Mouse (Mus musculus) lung, embryonic 15.5 days (tissue): ENCODE data around the gene Prmt7. TPM values are rescaled to one million over a fixed set of nuclear protein-coding genes. Genes with fewer than 3 reads are reported as not detected.

ENCODE experiments used
- ATAC-seq: fragments of 200-750 bp; cut with Nextera tagmentation; 2 replicates; pipeline ENCODE4 v1.8.0; 2017; ENCODE audit warnings: moderate number of reproducible peaks, borderline replicate concordance; ENCODE audit not compliant: low FRiP score, low TSS enrichment; ENCODE audit errors: extremely low read depth
- H3K27ac ChIP-seq: fragments of 300-500 bp; sonication (generic); 2 replicates; pipeline ENCODE4 v1.5.1; 2015; ENCODE audit warnings: moderate library complexity, mild to moderate bottlenecking, inconsistent platforms
- H3K27me3 ChIP-seq: fragments of 300-500 bp; sonication (generic); 2 replicates; pipeline ENCODE4 v1.6.1; 2015; ENCODE audit warnings: inconsistent platforms
- H3K36me3 ChIP-seq: fragments of 300-500 bp; sonication (generic); 2 replicates; pipeline ENCODE4 v1.6.1; 2015; ENCODE audit warnings: inconsistent platforms
- H3K4me1 ChIP-seq: fragments of 300-500 bp; sonication (generic); 2 replicates; pipeline ENCODE4 v1.6.1; 2015; ENCODE audit warnings: inconsistent platforms
- H3K4me2 ChIP-seq: fragments of 300-500 bp; sonication (generic); 2 replicates; pipeline ENCODE4 v1.6.1; 2015; ENCODE audit warnings: inconsistent platforms, mild to moderate bottlenecking, moderate library complexity
- H3K4me3 ChIP-seq: fragments of 300-500 bp; sonication (generic); 2 replicates; pipeline ENCODE4 v1.5.1; 2015; ENCODE audit warnings: mild to moderate bottlenecking, inconsistent platforms
- H3K9ac ChIP-seq: fragments of 300-500 bp; sonication (generic); 2 replicates; pipeline ENCODE4 v1.6.1; 2015; ENCODE audit warnings: inconsistent platforms
- H3K9me3 ChIP-seq: fragments of 300-500 bp; sonication (generic); 2 replicates; pipeline ENCODE4 v1.6.1; 2016; ENCODE audit warnings: inconsistent platforms
- WGBS: fragments of 180-500 bp; shearing (Covaris S2); methylation state at CpG from one replicate; pipeline ENCODE4 v1.1.7; 2015; 5-methylcytosine and 5-hydroxymethylcytosine counted together
- polyA plus RNA-seq: library from polyadenylated mRNA; unstranded; fragments of >200 nt; fragmentation: Nextera tagmentation; extraction: Ambion mirVana; gene quantifications from 2 replicates; pipeline ENCODE4 v1.2.1, GENCODE M21; 2015

Gene Prmt7
- polyA plus RNA-seq, 1 experiment from 2014 or later, result 46.5 TPM

GRCm38 (mm10) chr8:106232751-106233150, 22.0 kb downstream of the Prmt7 start:
- H3K36me3 ChIP-seq, result peaks cover 38% of the 10 kb centered on the region
- no peak for ATAC-seq
- H3K4me1 ChIP-seq, result no peaks in the 10 kb centered on the region
- no peaks in the 10 kb centered on the region for H3K9me3 ChIP-seq
- 64% methylated on average over 3 of the region's 3 CpGs for WGBS
- H3K27ac ChIP-seq, result no peak overlapping the region
- H3K9ac ChIP-seq, result no peak overlapping the region
- H3K4me3 ChIP-seq, result no peak overlapping the region
- H3K27me3 ChIP-seq, result no peaks in the 10 kb centered on the region
- no peak overlapping the region for H3K4me2 ChIP-seq

DNA sequence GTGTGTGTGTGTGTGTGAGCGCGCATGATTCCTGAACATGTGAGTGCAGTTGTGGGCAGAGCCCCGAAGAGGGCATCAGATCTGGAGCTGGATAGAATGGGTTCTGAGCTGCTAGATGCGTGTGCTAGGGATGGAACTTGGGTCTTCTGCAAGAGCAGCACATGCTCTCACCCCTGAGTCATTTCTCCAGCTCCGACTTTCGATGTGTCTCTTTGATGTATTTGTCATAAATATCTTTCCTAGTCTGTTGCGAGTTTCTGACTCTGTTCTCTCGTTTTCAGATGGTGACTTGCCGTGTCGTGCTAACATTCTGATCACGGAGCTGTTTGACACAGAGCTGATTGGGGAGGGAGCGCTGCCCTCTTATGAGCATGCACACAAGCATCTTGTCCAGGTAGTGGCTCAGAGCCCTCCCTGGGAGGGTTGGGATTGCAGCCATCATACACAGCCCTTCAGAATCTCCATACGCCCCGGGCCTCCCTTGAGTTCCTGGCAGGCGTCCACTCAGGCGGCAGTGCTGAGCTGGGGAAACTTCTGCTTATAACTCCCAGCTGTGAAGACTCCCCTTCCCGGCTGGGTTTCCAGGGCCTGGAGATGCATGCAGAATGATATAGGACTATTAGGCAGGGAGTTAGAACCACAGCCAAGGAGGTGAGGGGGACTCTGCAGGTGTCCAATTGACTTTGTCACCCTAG, 24.0 kb downstream of the Prmt7 start:
- peaks cover 28% of the 10 kb centered on the region for H3K36me3 ChIP-seq
- H3K4me2 ChIP-seq, result no peak overlapping the region
- no peak for ATAC-seq
- H3K9me3 ChIP-seq, result no peaks in the 10 kb centered on the region
- no peak overlapping the region for H3K9ac ChIP-seq
- WGBS, result 82% methylated on average over 17 of the region's 17 CpGs
- H3K4me1 ChIP-seq, result no peaks in the 10 kb centered on the region
- H3K4me3 ChIP-seq, result no peak overlapping the region
- no peaks in the 10 kb centered on the region for H3K27me3 ChIP-seq
- no peak overlapping the region for H3K27ac ChIP-seq

DNA sequence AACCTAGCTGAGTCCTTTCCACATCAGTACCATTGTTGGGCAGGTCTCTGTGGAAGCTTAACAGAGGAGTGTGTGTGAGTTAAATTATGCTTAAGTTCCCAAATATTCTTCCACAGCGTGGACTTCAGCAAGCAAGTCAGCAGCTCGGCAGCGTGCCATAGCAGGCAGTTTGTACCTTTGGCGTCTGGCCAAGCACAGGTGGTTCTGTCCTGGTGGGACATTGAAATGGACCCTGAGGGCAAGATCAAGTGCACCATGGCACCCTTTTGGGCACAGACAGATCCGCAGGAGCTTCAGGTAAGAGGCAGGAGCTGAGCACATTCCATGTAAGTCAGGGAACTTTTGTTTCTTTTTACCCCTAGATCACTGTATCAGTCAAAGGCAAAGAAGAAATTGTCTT, 26.4 kb downstream of the Prmt7 start:
- Histone ChIP-seq H3K9ac (no peak overlapping the region), H3K27ac (no peak overlapping the region), H3K4me2 (no peak overlapping the region), H3K4me3 (no peak overlapping the region), H3K9me3 (no peaks in the 10 kb centered on the region), H3K4me1 (no peaks in the 10 kb centered on the region), H3K27me3 (no peaks in the 10 kb centered on the region), H3K36me3 (peaks cover 25% of the 10 kb centered on the region)
- no peak for ATAC-seq
- WGBS, result 85% methylated on average over 5 of the region's 5 CpGs

- ATAC-seq, result no peak
- Histone ChIP-seq H3K9ac (no peak overlapping the region), H3K4me1 (no peaks in the 10 kb centered on the region), H3K4me3 (no peak overlapping the region), H3K9me3 (no peaks in the 10 kb centered on the region), H3K4me2 (no peak overlapping the region), H3K27ac (no peak overlapping the region), H3K27me3 (no peaks in the 10 kb centered on the region), H3K36me3 (peaks cover 57% of the 10 kb centered on the region)
- WGBS, result 57% methylated on average over 4 of the region's 4 CpGs
These were observed 39.5 kb downstream of the Prmt7 start for GRCm38 (mm10) chr8:106250186-106250585.

- Histone ChIP-seq H3K4me2 (no peak overlapping the region), H3K36me3 (peaks cover 3% of the 10 kb centered on the region; the same call in 1 of the 2 replicates), H3K4me1 (no peaks in the 10 kb centered on the region), H3K27ac (no peak overlapping the region), H3K9me3 (no peaks in the 10 kb centered on the region), H3K9ac (no peak overlapping the region), H3K27me3 (no peaks in the 10 kb centered on the region), H3K4me3 (no peak overlapping the region)
- ATAC-seq, result no peak
- WGBS, result 38% methylated on average over 1 of the region's 1 CpGs
These were observed 47.4 kb downstream of the Prmt7 start for GRCm38 (mm10) chr8:106258169-106258568.

DNA sequence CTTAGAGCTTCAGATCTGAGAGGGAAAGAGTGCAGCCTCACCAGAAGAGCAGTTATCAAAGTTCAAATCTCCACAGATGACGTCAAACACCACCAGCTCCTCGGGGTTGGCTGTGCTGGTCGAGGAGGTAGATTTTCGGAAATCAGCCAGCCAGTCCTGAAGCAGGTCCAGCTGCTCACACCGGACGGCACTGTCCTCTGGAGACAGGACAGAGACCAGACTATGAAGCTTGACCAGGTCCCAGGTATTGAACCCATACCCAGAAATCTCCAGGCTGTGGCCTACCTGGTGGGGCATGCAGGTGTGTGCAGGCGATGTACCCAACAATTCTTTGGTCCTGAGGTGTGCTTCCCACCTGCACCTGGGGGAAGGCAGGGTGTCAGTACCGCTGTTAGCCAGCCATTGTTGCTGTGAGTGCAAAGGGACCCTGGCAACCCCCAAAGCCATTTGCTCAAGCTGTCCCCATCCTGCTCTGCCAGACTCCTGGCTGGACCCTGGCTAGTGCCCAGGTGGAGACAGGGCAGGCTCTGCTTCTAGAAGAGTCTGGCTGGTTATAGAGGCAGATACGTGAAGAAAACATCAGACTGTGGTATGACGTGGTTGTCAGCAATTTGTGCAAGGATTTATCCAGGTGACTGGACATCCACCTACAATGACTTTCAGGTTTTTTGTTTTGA, 49.0 kb downstream of the Prmt7 start:
- Histone ChIP-seq H3K27ac (no peak overlapping the region), H3K36me3 (no peaks in the 10 kb centered on the region), H3K4me2 (no peak overlapping the region), H3K9ac (no peak overlapping the region), H3K4me3 (no peak overlapping the region), H3K27me3 (no peaks in the 10 kb centered on the region), H3K9me3 (no peaks in the 10 kb centered on the region), H3K4me1 (no peaks in the 10 kb centered on the region)
- WGBS, result 85% methylated on average over 10 of the region's 10 CpGs
- no peak for ATAC-seq

DNA sequence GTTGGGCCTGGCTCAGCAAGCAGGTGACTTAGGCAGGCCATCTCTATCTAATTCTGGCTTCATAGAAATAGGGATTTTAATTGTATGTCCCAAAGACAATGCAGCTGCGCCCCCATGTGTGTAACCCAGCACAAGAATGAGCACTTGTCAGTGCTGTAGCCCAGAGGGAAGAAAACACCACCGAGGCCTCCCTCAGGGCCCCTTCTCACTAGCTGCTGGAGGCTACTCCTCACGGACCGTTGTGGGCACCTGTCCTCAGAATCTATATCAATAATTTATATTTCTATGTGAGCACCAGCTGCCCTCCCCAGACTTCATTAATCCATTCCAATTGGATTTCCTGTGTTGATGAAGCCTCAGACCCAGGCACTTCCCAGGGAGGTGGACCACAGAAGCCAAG, 50.2 kb downstream of the Prmt7 start:
- no peak for ATAC-seq
- WGBS, result 85% methylated on average over 4 of the region's 4 CpGs
- H3K4me3 ChIP-seq, result no peak overlapping the region

GRCm38 (mm10) chr8:106262343-106262742, 51.6 kb downstream of the Prmt7 start:
- no peaks in the 10 kb centered on the region for H3K36me3 ChIP-seq
- peak; percentile 27; the same call in 1 of the 2 replicates for ATAC-seq
- H3K9ac ChIP-seq, result no peak overlapping the region
- H3K27ac ChIP-seq, result no peak overlapping the region
- H3K4me2 ChIP-seq, result no peak overlapping the region
- H3K4me3 ChIP-seq, result no peak overlapping the region
- WGBS, result 34% methylated on average over 5 of the region's 5 CpGs
- H3K9me3 ChIP-seq, result no peaks in the 10 kb centered on the region
- H3K4me1 ChIP-seq, result no peaks in the 10 kb centered on the region
- no peaks in the 10 kb centered on the region for H3K27me3 ChIP-seq

More for the DNA sequence above, 50.2 kb downstream of the Prmt7 start:
- Histone ChIP-seq H3K9me3 (no peaks in the 10 kb centered on the region), H3K27me3 (no peaks in the 10 kb centered on the region), H3K27ac (no peak overlapping the region), H3K4me2 (no peak overlapping the region), H3K36me3 (no peaks in the 10 kb centered on the region), H3K4me1 (no peaks in the 10 kb centered on the region), H3K9ac (no peak overlapping the region)

GRCm38 (mm10) chr8:106263928-106264327, 53.2 kb downstream of the Prmt7 start:
- no peaks in the 10 kb centered on the region for H3K36me3 ChIP-seq
- no peak for ATAC-seq

GRCm38 (mm10) chr8:106265398-106265797, 54.7 kb downstream of the Prmt7 start:
- Histone ChIP-seq H3K4me1 (0 out of 2 replicates have a peak, but pooled peaks cover 8% of the 10 kb centered on the region), H3K4me3 (no peak overlapping the region), H3K4me2 (no peak overlapping the region), H3K27ac (no peak overlapping the region), H3K9ac (no peak overlapping the region), H3K27me3 (no peaks in the 10 kb centered on the region), H3K9me3 (no peaks in the 10 kb centered on the region), H3K36me3 (no peaks in the 10 kb centered on the region)
- 80% methylated on average over 17 of the region's 17 CpGs for WGBS
- ATAC-seq, result no peak

More at GRCm38 (mm10) chr8:106263928-106264327, 53.2 kb downstream of the Prmt7 start:
- WGBS, result 91% methylated on average over 4 of the region's 4 CpGs
- H3K4me1 ChIP-seq, result 0 out of 2 replicates have a peak, but pooled peaks cover 5% of the 10 kb centered on the region
- H3K4me3 ChIP-seq, result no peak overlapping the region
- H3K4me2 ChIP-seq, result no peak overlapping the region
- H3K9ac ChIP-seq, result no peak overlapping the region
- H3K27ac ChIP-seq, result no peak overlapping the region
- no peaks in the 10 kb centered on the region for H3K27me3 ChIP-seq
- no peaks in the 10 kb centered on the region for H3K9me3 ChIP-seq

GRCm38 (mm10) chr8:106268710-106269346, 58.1 kb downstream of the Prmt7 start:
- WGBS, result 45% methylated on average over 5 of the region's 5 CpGs
- Histone ChIP-seq H3K27me3 (no peaks in the 10 kb centered on the region), H3K4me3 (no peak overlapping the region), H3K27ac (no peak overlapping the region), H3K9me3 (no peaks in the 10 kb centered on the region), H3K4me1 (0 out of 2 replicates have a peak, but pooled peaks cover 8% of the 10 kb centered on the region), H3K9ac (no peak overlapping the region), H3K4me2 (no peak overlapping the region), H3K36me3 (no peaks in the 10 kb centered on the region)
- no peak for ATAC-seq

GRCm38 (mm10) chr8:106270804-106271203, 60.1 kb downstream of the Prmt7 start:
- Histone ChIP-seq H3K4me2 (no peak overlapping the region), H3K36me3 (no peaks in the 10 kb centered on the region)

More at GRCm38 (mm10) chr8:106270804-106271203, 60.1 kb downstream of the Prmt7 start:
- no peak overlapping the region for H3K9ac ChIP-seq
- H3K9me3 ChIP-seq, result no peaks in the 10 kb centered on the region
- no peak overlapping the region for H3K4me3 ChIP-seq
- H3K27me3 ChIP-seq, result no peaks in the 10 kb centered on the region
- WGBS, result 31% methylated on average over 5 of the region's 5 CpGs
- ATAC-seq, result no peak
- H3K4me1 ChIP-seq, result 0 out of 2 replicates have a peak, but pooled peaks cover 8% of the 10 kb centered on the region
- H3K27ac ChIP-seq, result no peak overlapping the region
